Mouse (Mus musculus) midbrain, embryonic 14.5 days (tissue): Measurements from ENCODE around the gene Sf3b3. TPM values are rescaled to one million over a fixed set of nuclear protein-coding genes. Genes with fewer than 3 reads are reported as not detected.

ENCODE experiments used
- ATAC-seq: fragments of 200-750 bp; cut with Nextera tagmentation; 2 replicates; pipeline ENCODE4 v1.8.0; 2017; ENCODE audit warnings: moderate number of reproducible peaks, moderate library complexity; ENCODE audit not compliant: low FRiP score, low TSS enrichment
- DNase-seq: peaks from one replicate; pipeline ENCODE4 v3.0.0-alpha.2; 2015
- H3K27ac ChIP-seq: fragments of 300-500 bp; sonication (generic); replicated peaks from 2 replicates; pipeline ENCODE4 v1.5.1; 2014; ENCODE audit warnings: mild to moderate bottlenecking, low read depth, low read length, moderate library complexity
- H3K27me3 ChIP-seq: fragments of 300-500 bp; sonication (generic); 2 replicates; pipeline ENCODE4 v1.6.1; 2014; ENCODE audit warnings: low read length, control low read depth, mixed read lengths; ENCODE audit not compliant: control insufficient read depth, insufficient read depth
- H3K36me3 ChIP-seq: fragments of 300-500 bp; sonication (generic); 2 replicates; pipeline ENCODE4 v1.6.1; 2014; ENCODE audit warnings: low read length, control low read depth; ENCODE audit not compliant: control insufficient read depth, insufficient read depth
- H3K4me1 ChIP-seq: fragments of 300-500 bp; sonication (generic); 2 replicates; pipeline ENCODE4 v1.6.1; 2014; ENCODE audit warnings: mild to moderate bottlenecking, antibody characterized with exemption, low read length, control low read depth; ENCODE audit not compliant: control insufficient read depth, insufficient read depth
- H3K4me2 ChIP-seq: fragments of 300-500 bp; sonication (generic); 2 replicates; pipeline ENCODE4 v1.6.1; 2014; ENCODE audit warnings: mild to moderate bottlenecking, low read length, moderate library complexity
- H3K4me3 ChIP-seq: fragments of 300-500 bp; sonication (generic); replicated peaks from 2 replicates; pipeline ENCODE4 v1.5.1; 2014; ENCODE audit warnings: low read depth, low read length
- H3K9ac ChIP-seq: fragments of 300-500 bp; sonication (generic); replicated peaks from 2 replicates; pipeline ENCODE4 v1.6.1; 2014; ENCODE audit warnings: mild to moderate bottlenecking, low read length, moderate library complexity
- H3K9me3 ChIP-seq: fragments of 300-500 bp; sonication (generic); 2 replicates; pipeline ENCODE4 v1.6.1; 2016; ENCODE audit warnings: low read length, control low read depth, mixed read lengths; ENCODE audit not compliant: control insufficient read depth
- WGBS: fragments of 180-500 bp; shearing (Covaris S2); extraction: QIAGEN DNeasy Blood & Tissue Kit; methylation state at CpG from one replicate; pipeline ENCODE4 v1.1.7; 2014; 5-methylcytosine and 5-hydroxymethylcytosine counted together
- polyA plus RNA-seq: library from polyadenylated mRNA; unstranded; fragments of >200 nt; fragmentation: Nextera tagmentation; extraction: Ambion mirVana; gene quantifications from 2 replicates; pipeline ENCODE4 v1.2.1, GENCODE M21; 2014

Sf3b3 gene
- polyA plus RNA-seq, 1 experiment from 2014 or later = 114 TPM

GRCm38 (mm10) chr8:110761185-110761584 lies 85.4 kb downstream of the Sf3b3 start:
- H3K9me3 ChIP-seq = no peaks in the 10 kb centered on the region
- H3K36me3 ChIP-seq = no peaks in the 10 kb centered on the region
- H3K27me3 ChIP-seq = no peaks in the 10 kb centered on the region
- H3K4me2 ChIP-seq = no peak overlapping the region
- DNase-seq (no peak), ATAC-seq (no peak)
- no peak overlapping the region for H3K27ac ChIP-seq
- no peak overlapping the region for H3K4me3 ChIP-seq
- H3K4me1 ChIP-seq = no peaks in the 10 kb centered on the region
- no peak overlapping the region for H3K9ac ChIP-seq
- WGBS = 52% methylated on average over 5 of the region's 5 CpGs

DNA sequence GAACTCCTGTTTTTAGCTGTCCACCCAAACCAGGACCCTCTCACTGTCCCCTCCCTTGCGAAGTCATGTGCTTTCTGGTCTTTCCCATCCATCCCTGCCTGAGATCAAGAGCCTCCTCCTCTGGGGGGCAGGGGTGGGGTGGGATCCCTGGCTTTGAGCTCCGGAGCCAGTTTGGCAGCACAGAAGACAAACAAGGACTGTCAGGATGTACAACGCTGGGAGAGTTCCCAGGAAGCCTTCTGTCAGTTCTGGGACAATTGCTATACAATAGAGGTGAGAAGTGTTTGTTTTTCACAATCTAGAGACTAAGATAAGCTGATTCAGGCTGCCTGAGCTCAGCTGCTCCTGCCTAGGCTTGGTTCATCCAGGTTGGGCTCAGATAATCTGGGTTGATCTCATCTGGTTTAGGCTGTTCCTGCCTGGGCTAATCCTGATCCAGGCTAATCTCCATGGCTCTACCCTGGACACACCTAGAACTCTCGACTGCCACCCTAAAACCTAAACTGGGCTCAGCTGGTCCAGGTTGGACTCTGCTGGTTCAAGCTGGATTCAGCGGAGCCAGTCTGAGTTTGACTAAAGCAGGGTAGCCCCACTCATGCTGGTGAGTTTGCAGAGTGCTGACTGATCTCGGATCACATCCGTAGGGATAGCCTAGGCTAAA lies 86.2 kb downstream of the Sf3b3 start:
- WGBS = 72% methylated on average over 7 of the region's 7 CpGs
- Histone ChIP-seq H3K4me2 (no peak overlapping the region), H3K27ac (no peak overlapping the region), H3K4me1 (no peaks in the 10 kb centered on the region), H3K9me3 (no peaks in the 10 kb centered on the region), H3K27me3 (no peaks in the 10 kb centered on the region), H3K36me3 (no peaks in the 10 kb centered on the region), H3K9ac (no peak overlapping the region), H3K4me3 (no peak overlapping the region)
- ATAC-seq (no peak), DNase-seq (no peak)

Other genes with a start within 250 kb of the Sf3b3 start
- 31.7 and 32.5 TPM in 2 replicates for gene Vac14, start 228.2 kb downstream of the Sf3b3 start, polyA plus RNA-seq
- 27.5 and 31.4 TPM in 2 replicates for gene Mtss1l, start 125.3 kb downstream of the Sf3b3 start, polyA plus RNA-seq
- gene Il34, start 40.9 kb downstream of the Sf3b3 start, polyA plus RNA-seq = 0.34 and 3.9 TPM in 2 replicates
- 53.2 and 70.0 TPM in 2 replicates for gene Cog4, start 187 bp downstream of the Sf3b3 start, polyA plus RNA-seq
- gene Fuk, start 55.7 kb upstream of the Sf3b3 start, polyA plus RNA-seq = 4.9 and 6.4 TPM in 2 replicates
- gene St3gal2, start 73.1 kb upstream of the Sf3b3 start, polyA plus RNA-seq = 16.5 and 18.0 TPM in 2 replicates
- gene Ddx19a, start 151.0 kb upstream of the Sf3b3 start, polyA plus RNA-seq = 11.5 and 15.7 TPM in 2 replicates
- gene Ddx19b, start 185.0 kb upstream of the Sf3b3 start, polyA plus RNA-seq = 5.0 and 7.5 TPM in 2 replicates
- 73.1 and 75.9 TPM in 2 replicates for gene Aars, start 186.4 kb upstream of the Sf3b3 start, polyA plus RNA-seq
- gene Exosc6, start 209.6 kb upstream of the Sf3b3 start, polyA plus RNA-seq = not detected in 2 replicates
- gene Clec18a, start 245.6 kb upstream of the Sf3b3 start, polyA plus RNA-seq = 0.09 and 0.34 TPM in 2 replicates
- gene Pdpr, start 247.8 kb upstream of the Sf3b3 start, polyA plus RNA-seq = 6.9 TPM in 2 replicates